Mouse (Mus musculus) cerebellum, postnatal 10 days (tissue): ENCODE results near the gene Rhot2.

ENCODE experiments used
- DNase-seq, 2 experiments: peaks; one replicate each; pipeline ENCODE4 v3.0.0; 2021; ENCODE audit warnings: mixed read lengths in 2 of 2

Gene Rhot2

DNA sequence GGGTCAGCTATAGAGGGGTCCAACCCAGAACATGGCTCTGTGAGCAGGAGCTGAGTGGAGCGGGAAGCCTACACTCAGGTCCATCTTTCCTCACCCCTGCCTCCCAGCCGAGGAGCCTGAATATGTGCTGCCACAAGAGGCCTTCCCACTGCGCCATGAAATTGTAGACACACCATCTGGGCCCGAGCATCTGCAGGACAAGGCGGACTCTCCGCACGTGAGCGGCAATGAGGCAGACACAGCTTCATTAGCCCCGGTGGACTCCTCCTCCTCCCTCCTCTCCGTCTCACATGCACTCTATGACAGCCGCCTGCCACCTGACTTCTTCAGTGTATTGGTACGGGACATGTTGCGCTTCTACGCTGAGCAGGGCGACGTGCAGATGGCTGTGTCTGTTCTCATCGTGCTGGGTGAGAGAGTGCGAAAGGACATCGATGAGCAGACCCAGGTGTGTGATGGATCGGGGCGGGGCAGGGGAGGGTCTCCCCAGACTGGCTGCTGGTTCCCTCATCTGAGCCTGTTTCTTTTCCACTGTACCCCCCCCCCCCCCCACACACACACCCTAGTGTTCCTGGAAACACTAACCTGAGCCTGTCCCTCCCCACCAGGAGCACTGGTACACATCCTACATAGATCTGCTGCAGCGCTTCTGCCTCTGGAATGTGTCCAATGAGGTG, 17.0 kb downstream of the Rhot2 start:
- peak in 1 of 2 experiments; percentile 31 for DNase-seq

- DNase-seq = no peak
Measured at GRCm38 (mm10) chr17:25827011-25827410, 17.6 kb downstream of the Rhot2 start.

GRCm38 (mm10) chr17:25825984-25826570, 18.6 kb downstream of the Rhot2 start:
- no peak for DNase-seq

- DNase-seq = no peak
Measured at GRCm38 (mm10) chr17:25825311-25825710, 19.3 kb downstream of the Rhot2 start.

DNA sequence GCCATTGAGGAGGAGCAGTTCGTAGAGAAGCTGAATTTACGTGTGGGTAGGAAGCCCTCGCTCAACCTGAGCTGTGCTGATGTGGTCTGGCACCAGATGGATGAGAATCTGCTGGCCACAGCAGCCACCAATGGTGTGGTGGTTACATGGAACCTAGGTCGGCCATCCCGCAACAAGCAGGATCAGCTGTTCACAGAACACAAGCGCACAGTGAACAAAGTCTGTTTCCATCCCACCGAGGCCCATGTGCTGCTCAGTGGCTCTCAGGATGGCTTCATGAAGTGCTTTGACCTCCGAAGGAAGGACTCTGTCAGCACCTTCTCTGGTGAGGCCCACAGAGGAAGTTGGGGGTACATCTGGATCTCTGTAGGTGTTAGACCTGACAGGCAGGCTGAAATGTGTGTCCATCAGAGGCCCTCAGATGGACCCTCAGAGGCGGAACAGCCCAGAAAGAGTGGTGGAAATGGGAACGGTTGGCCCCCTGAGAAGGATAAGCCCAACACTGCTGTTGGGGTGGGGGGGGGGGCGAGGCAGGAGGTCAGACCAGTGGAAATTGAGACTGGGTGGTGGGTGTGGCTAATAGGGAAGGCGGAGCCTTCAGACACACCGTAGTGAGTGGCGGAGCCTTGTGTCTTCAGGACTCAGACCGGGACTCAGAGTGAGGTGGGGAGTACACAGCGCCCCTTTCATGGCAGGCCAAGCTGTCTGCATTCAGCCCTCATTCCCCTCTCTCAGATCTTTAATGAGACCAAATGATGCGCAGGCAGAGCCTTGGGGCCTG, 20.1 kb downstream of the Rhot2 start:
- DNase-seq = no peak

DNA sequence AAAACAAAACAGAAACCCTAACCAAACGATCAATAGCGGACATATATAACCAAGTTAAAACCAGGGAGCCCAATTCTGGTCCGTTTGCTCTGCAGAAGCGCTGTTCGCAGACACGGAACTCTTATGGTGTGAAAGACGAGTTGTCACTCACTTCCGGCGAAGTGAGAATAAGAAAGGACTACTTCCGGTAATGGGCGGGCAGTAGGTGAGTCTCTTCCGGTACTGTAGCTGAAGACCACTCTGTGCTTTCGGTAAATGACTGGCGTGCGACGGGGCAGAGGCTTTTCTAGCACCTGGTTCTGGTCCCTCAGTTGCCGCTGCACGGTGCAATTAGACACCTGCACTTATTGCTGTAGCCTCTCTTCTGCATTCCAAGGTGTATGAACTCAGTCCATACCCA, 21.2 kb downstream of the Rhot2 start, which contains the start of gene Wdr24:
Gene Wdr24 (plus strand): TSS at position 176 of the 400 bp plus-strand sequence.
- peak; percentile 86 for DNase-seq

GRCm38 (mm10) chr17:25818851-25819780, 25.5 kb downstream of the Rhot2 start:
- DNase-seq = no peak

GRCm38 (mm10) chr17:25817662-25818061, 27.0 kb downstream of the Rhot2 start:
- no peak for DNase-seq

GRCm38 (mm10) chr17:25813471-25813870, 31.2 kb downstream of the Rhot2 start:
- DNase-seq = peak; percentile 72 to 73

- peak in 1 of 2 experiments; percentile 24 for DNase-seq
Measured at GRCm38 (mm10) chr17:25810890-25811289, 33.8 kb downstream of the Rhot2 start.

DNA sequence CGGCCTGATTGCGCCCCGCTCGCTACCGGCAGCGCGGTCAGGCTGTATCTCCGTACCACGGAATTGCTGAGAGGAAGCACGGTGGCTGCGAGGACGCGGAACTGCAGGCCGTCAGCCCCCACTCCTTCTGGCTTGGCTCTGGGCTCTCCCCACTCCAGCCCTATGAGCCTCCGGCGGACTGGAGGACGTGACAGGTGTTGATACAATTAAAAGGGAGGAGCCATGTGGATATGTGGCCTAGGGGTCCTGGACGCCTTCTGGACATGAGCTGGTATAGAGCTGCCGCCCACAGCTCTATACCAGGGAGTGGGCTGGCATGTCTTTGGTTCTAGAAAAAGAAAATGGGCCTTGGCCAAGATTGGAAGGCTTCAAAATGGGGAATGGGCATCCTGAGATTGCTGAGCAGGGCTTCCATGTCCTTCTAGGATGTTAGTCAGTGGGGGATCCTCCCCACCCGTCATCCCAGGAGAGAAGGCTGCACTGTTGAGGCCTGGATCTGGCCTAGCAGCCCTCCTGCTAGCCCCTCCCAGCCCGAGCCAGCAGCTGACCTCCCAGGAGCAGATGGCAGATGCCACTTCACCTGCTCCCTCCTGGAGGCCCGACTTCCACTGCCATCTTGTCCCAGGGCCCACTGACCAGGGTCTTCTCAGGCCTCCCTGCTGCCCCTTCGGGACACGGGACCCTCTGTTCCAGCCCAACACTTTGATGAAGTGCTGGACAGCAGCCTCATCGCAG, 34.9 kb downstream of the Rhot2 start:
- peak; percentile 82 to 84 for DNase-seq

DNA sequence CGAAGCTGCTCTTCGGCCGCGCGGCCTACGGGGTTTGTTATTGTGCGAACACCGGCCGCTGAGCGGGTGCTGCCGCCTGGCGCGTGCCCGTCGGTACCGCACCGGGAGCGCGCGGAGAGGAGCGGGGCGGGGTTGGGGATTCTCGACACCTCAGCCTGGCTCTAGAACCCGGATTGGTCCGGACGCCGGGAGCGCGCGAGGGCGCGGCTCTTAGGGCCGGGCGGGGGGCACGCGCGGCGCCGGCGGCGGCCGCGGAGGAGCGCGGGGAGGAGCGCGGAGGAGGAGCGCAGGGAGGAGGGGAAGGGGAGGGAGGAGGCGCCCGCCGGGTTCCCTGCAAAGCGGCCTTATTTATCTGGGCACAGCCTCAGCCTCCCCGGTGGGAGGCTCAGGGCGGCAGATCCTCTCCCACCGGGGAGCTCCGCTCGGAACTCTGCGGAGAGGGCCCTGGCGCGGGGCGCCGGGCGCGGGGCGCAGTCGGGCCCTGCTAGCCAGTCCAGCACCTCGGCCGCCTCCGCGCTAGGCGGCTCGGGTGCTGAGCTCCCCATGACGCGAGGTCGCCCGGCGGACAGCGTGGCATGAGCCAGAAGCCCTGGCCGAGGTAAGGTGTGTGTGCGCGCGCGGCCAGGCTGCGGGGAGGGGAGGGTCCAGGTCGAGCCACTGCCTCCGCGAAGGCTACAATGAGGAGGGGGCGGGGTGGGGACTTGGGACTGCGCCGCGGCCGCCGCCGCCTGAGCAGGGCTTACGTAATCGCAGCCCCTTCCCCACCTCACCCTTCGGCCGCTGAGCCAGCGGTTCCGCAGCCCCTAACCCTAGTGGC, 35.7 kb downstream of the Rhot2 start, which contains the start of gene Fbxl16:
Gene Fbxl16 (plus strand): TSS at position 297 of the 817 bp plus-strand sequence.
- DNase-seq = peak; percentile 96 to 97

DNA sequence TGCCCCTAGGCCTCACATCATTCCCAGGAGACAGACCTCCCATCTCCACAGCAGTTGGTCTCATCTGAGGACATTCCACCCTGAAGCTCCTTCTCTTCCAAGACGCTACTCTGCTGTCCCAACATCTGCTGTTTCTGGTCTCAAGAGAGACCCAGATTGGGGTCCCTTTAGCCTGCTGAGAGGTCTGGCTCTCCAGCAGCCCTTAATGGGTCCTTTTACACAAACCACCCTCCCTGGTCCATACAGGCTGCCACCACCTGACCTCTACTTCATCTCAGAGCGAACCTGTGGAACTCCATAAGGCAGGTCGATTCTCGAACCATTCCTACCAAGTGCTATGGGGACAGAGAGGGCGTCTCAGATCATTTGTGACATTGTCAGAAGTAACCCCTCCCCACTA, 36.6 kb downstream of the Rhot2 start:
- peak in 1 of 2 experiments; percentile 26 for DNase-seq

GRCm38 (mm10) chr17:25807452-25807851, 37.2 kb downstream of the Rhot2 start:
- DNase-seq = peak in 1 of 2 experiments; percentile 38

- no peak for DNase-seq
Measured at GRCm38 (mm10) chr17:25806507-25806906, 38.1 kb downstream of the Rhot2 start.

DNA sequence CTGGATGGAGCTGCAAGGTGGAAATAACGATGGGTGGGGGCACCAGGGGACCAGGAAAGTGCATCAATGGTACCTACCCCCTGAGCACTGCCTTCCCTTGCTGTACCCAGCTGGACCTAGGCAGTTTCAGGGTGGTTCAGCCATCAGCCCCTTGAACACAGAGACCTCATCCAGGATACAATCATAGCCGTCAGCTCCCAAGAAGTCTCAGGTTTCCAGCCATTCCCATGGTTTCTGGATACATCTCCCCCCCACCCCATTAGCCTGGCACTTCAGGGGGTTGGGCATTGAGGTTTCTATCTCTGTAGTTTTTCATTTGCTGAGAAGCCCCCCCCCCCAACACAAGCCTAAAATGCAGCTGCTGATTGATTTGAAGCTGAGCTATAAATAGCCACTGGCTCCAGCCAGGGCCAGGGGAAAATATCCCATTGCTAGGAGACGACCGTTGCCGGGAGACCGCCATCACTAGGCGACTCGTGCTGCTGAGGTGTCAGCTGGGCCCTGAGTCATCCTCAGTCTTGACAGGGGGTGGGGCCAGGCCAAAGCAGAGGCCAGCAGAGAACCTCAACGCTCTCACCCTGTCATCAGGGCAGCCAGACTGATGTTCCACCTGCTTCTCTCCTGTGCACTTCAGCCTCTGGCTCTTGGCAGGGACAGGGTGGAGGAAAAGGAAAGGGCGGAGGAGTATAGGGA, 41.7 kb downstream of the Rhot2 start:
- peak; percentile 80 to 81 for DNase-seq

DNA sequence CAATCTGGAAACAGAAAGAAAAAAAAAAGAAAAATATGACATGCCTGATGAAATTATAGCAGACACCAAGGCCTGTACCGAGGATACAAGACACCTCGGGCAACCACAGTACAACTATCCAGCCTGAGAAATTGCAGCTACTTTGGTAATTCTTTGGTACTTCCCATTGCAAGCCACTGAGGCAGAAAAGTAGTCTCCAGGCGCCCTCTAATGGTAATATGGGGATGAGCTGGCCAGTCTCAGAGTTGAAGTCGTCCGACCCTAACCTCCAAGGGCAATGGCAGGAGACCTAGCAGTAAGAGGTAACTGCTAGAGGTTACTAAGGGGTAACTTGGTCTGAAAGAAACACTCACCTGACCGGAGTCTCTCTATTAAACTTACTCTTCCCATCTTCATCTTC, 43.6 kb downstream of the Rhot2 start:
- DNase-seq = peak; percentile 82 to 85

DNA sequence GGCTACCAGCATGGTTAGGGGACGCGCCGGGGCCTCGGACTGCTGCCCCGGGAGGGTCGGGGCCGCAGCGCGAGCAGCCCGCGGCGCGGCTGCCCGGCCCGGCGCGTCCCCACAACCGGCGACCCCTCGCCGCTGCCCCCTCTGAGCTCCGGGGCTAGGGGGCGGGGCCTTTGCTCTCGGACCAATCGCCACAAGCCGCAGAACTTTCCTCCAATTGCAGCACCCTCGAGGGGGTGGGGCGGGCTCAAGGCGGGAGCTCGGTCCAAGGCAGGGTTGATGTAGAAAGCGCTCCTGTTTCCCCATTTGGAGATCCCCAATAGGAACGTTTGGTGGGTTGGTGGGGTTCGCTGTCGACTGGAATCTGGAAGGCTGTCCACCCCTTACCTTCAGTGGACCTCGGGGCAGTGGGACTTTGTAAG, 47.7 kb downstream of the Rhot2 start, which contains the start of gene Metrn:
Gene Metrn (minus strand): TSS at position 186 of the 419 bp plus-strand sequence.
- DNase-seq = peak; percentile 86 to 93

DNA sequence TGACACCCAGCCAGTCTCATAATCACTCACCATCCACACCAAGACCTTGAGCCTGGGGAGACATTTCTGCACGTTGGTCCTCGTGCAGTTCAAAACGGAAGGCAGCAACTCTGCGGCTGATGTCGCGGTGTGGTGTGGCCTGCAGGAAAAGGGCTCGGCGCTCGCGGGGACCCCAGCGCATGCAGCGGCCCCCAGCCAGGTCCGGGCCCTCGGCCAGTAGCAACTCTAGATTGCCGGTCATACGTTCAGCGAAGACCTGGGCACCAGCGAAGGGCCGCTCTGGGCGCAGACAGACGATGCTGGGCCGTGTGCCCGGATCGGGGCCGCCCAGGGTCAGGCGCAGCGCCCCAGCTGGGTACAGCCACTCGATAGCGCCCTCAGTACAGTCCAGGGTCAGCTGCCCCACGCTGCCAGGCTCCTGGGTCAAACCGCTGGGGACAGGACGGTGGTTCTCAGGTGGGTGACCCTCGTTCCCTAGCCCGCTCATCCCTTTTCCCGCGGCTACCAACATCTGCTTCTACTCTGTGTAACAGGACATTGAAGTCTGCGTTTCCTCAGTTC, 48.4 kb downstream of the Rhot2 start:
- peak in 1 of 2 experiments; percentile 60 for DNase-seq
